Mouse (Mus musculus) limb, embryonic 14.5 days (tissue): ENCODE results near the gene Hes7. TPM values are rescaled to one million over a fixed set of nuclear protein-coding genes. Genes with fewer than 3 reads are reported as not detected.

Experiments used
- ATAC-seq: fragments of 200-750 bp; cut with Nextera tagmentation; 2 replicates; pipeline ENCODE4 v1.8.0; 2017; ENCODE audit warnings: low read depth, moderate number of reproducible peaks, moderate TSS enrichment; ENCODE audit not compliant: low FRiP score
- DNase-seq: peaks from one replicate; pipeline ENCODE4 v3.0.0-alpha.2; 2015; ENCODE audit warnings: low spot score
- H3K27ac ChIP-seq: fragments of 300-500 bp; sonication (generic); replicated peaks from 2 replicates; pipeline ENCODE4 v1.5.1; 2014; ENCODE audit warnings: low read depth, mild to moderate bottlenecking, low read length, moderate library complexity, mixed read lengths
- H3K27me3 ChIP-seq: fragments of 300-500 bp; sonication (generic); 2 replicates; pipeline ENCODE4 v1.6.1; 2014; ENCODE audit warnings: low read length, mixed read lengths; ENCODE audit not compliant: control insufficient read depth, insufficient read depth
- H3K36me3 ChIP-seq: fragments of 300-500 bp; sonication (generic); 2 replicates; pipeline ENCODE4 v1.6.1; 2014; ENCODE audit warnings: mild to moderate bottlenecking, low read length, moderate library complexity, mixed read lengths; ENCODE audit not compliant: control insufficient read depth, insufficient read depth
- H3K4me1 ChIP-seq: fragments of 300-500 bp; sonication (generic); 2 replicates; pipeline ENCODE4 v1.6.1; 2014; ENCODE audit warnings: antibody characterized with exemption, low read length, mixed read lengths; ENCODE audit not compliant: control insufficient read depth, insufficient read depth
- H3K4me2 ChIP-seq: fragments of 300-500 bp; sonication (generic); replicated peaks from 2 replicates; pipeline ENCODE4 v1.6.1; 2014; ENCODE audit warnings: low read depth, mild to moderate bottlenecking, low read length, moderate library complexity; ENCODE audit not compliant: severe bottlenecking
- H3K4me3 ChIP-seq: fragments of 300-500 bp; sonication (generic); replicated peaks from 2 replicates; pipeline ENCODE4 v1.5.1; 2014; ENCODE audit warnings: low read length
- H3K9ac ChIP-seq: fragments of 300-500 bp; sonication (generic); 2 replicates; pipeline ENCODE4 v1.6.1; 2014; ENCODE audit warnings: mild to moderate bottlenecking, low read depth, low read length, moderate library complexity; ENCODE audit not compliant: severe bottlenecking
- H3K9me3 ChIP-seq: fragments of 300-500 bp; sonication (generic); 2 replicates; pipeline ENCODE4 v1.6.1; 2016; ENCODE audit warnings: low read length; ENCODE audit not compliant: control insufficient read depth
- POLR2A ChIP-seq: fragments of 200-500 bp; IDR thresholded peaks from 2 replicates; pipeline ENCODE4 v1.8.0; 2012; ENCODE audit warnings: inconsistent platforms, mild to moderate bottlenecking, moderate library complexity, borderline replicate concordance; ENCODE audit not compliant: insufficient read depth, insufficient read length; ENCODE audit errors: extremely low read depth
- WGBS: fragments of 180-500 bp; shearing (Covaris S2); extraction: QIAGEN DNeasy Blood & Tissue Kit; methylation state at CpG from one replicate; pipeline ENCODE4 v1.1.7; 2014; 5-methylcytosine and 5-hydroxymethylcytosine counted together
- polyA plus RNA-seq, 2 experiments: library from polyadenylated mRNA; depleted of rRNA in 1 of 2; stranded (reverse) in 1 of 2; unstranded in 1 of 2; fragments of >200 nt; fragmentation: Nextera tagmentation in 1 of 2; extraction: Ambion mirVana in 1 of 2; gene quantifications; 2 replicates each; pipeline versions ENCODE4 v1.2.1 to v1.2.3; 2012 to 2014

Gene Hes7
- polyA plus RNA-seq, 2 experiments, result 0.30 to 1.1 TPM

- TF ChIP-seq POLR2A, result no peak
- no peak overlapping the region for H3K9ac ChIP-seq
- 28% methylated on average over 14 of the region's 14 CpGs for WGBS
- peak overlapping the region; percentile 74 for H3K4me3 ChIP-seq
- H3K9me3 ChIP-seq, result no peaks in the 10 kb centered on the region
- ATAC-seq, result no peak
- H3K4me2 ChIP-seq, result peak overlapping the region; percentile 90
- no peak overlapping the region for H3K27ac ChIP-seq
- H3K4me1 ChIP-seq, result peaks cover 22% of the 10 kb centered on the region
- H3K27me3 ChIP-seq, result no peaks in the 10 kb centered on the region
- DNase-seq, result no peak
- H3K36me3 ChIP-seq, result no peaks in the 10 kb centered on the region
These were observed 603 bp upstream of the Hes7 start for GRCm38 (mm10) chr11:69119446-69120155.

- Histone ChIP-seq H3K9me3 (no peaks in the 10 kb centered on the region), H3K4me3 (peak overlapping the region; percentile 74), H3K4me2 (peak overlapping the region; percentile 90), H3K4me1 (peaks cover 28% of the 10 kb centered on the region), H3K9ac (peak overlapping the region; percentile 65), H3K27me3 (no peaks in the 10 kb centered on the region), H3K36me3 (no peaks in the 10 kb centered on the region), H3K27ac (no peak overlapping the region)
- TF ChIP-seq POLR2A, result no peak
- ATAC-seq (no peak), DNase-seq (no peak)
- 1% methylated on average over 29 of the region's 33 CpGs for WGBS
These were observed 967 bp downstream of the Hes7 start for GRCm38 (mm10) chr11:69121001-69121740.

GRCm38 (mm10) chr11:69121741-69122335, 1.6 kb downstream of the Hes7 start:
- peak; percentile 63 for DNase-seq
- Histone ChIP-seq H3K9ac (peak overlapping the region; percentile 65), H3K36me3 (no peaks in the 10 kb centered on the region), H3K9me3 (no peaks in the 10 kb centered on the region), H3K4me3 (peak overlapping the region; percentile 74), H3K4me1 (peaks cover 29% of the 10 kb centered on the region), H3K27me3 (no peaks in the 10 kb centered on the region), H3K4me2 (peak overlapping the region; percentile 90), H3K27ac (peak overlapping the region; percentile 81)
- no peak for ATAC-seq
- under 1% methylated on average over 31 of the region's 32 CpGs for WGBS
- TF ChIP-seq POLR2A, result no peak

- TF ChIP-seq POLR2A, result no peak
These were observed 2.2 kb downstream of the Hes7 start, which contains the start of gene 9130213A22Rik for GRCm38 (mm10) chr11:69122336-69122951. 9130213A22Rik (minus strand) TSS chr11:69122589.

GRCm38 (mm10) chr11:69123056-69123692, 3.0 kb downstream of the Hes7 start:
- DNase-seq (peak; percentile 93), ATAC-seq (no peak)
- peak overlapping the region; percentile 74 for H3K4me3 ChIP-seq
- H3K4me2 ChIP-seq, result peak overlapping the region; percentile 90
- TF ChIP-seq POLR2A, result no peak
- WGBS, result under 1% methylated on average over 29 of the region's 29 CpGs
- no peaks in the 10 kb centered on the region for H3K27me3 ChIP-seq
- H3K36me3 ChIP-seq, result no peaks in the 10 kb centered on the region
- peaks cover 26% of the 10 kb centered on the region for H3K4me1 ChIP-seq
- no peaks in the 10 kb centered on the region for H3K9me3 ChIP-seq
- peak overlapping the region; percentile 81 for H3K27ac ChIP-seq
- peak overlapping the region; percentile 65 for H3K9ac ChIP-seq

More at GRCm38 (mm10) chr11:69122336-69122951, 2.2 kb downstream of the Hes7 start, which contains the start of gene 9130213A22Rik:
- peak within 1 kb of the TSS; percentile 65 for H3K9ac ChIP-seq
- WGBS, result under 1% methylated on average over 32 of the region's 66 CpGs
- no peaks in the 10 kb centered on the region for H3K36me3 ChIP-seq
- no peaks in the 10 kb centered on the region for H3K27me3 ChIP-seq
- DNase-seq (peak; percentile 89), ATAC-seq (peak; percentile 44)
- H3K9me3 ChIP-seq, result no peaks in the 10 kb centered on the region
- peaks cover 26% of the 10 kb centered on the region for H3K4me1 ChIP-seq
- peak within 1 kb of the TSS; percentile 74 for H3K4me3 ChIP-seq
- peak within 1 kb of the TSS; percentile 90 for H3K4me2 ChIP-seq
- H3K27ac ChIP-seq, result peak within 1 kb of the TSS; percentile 81
